Mouse (Mus musculus) G1E (cell line): ENCODE data around the gene Pla2g3.

Source experiments
- CTCF ChIP-seq: IDR thresholded peaks from 2 replicates; pipeline ENCODE4 v1.5.1; 2012; ENCODE audit warnings: low read depth, low read length, inconsistent platforms, mixed read lengths
- TAL1 ChIP-seq: conservative IDR thresholded peaks from 2 replicates; pipeline ENCODE4 v1.6.1; 2012; ENCODE audit warnings: low read depth, low read length, inconsistent platforms, mixed read lengths

DNA sequence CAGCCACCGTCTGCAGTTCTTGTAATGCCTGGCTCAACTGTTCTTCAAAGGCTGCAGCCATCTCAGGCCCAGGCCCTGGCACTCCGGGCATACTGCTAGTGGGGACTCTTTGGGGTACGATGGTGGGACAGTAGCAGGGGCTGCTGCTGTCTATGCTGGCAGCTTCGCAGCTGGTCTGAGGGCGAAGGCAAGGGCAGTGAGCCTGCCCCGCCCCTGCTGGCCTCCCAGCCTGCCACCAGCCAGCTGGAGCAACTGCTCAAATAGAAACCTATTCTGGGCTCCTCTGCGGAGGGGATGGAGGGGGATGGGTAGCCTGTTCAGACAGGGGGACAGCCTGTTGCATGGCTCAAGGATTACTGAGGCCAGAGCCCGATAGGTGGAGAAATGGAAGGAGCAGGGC lies 39.7 kb downstream of the Pla2g3 start:
- no peak for TF ChIP-seq CTCF
- TF ChIP-seq TAL1 = no peak
